Mouse (Mus musculus) adrenal gland, adult 8-10 months (tissue): ENCODE results near the gene Ryr2. TPM values are rescaled to one million over a fixed set of nuclear protein-coding genes. Genes with fewer than 3 reads are reported as not detected.
A peak's percentile ranks its signal among the peaks of the same experiment; 100 is the strongest.
"Not testable (repeated sequence)": the region's sequence is repeated elsewhere in the genome, so short reads cannot be mapped to it uniquely, and the experiment has no call there.

ENCODE experiments used
- DNase-seq: peaks from one replicate; pipeline ENCODE4 v3.0.0; 2022
- total RNA-seq, 4 experiments: library from RNA; stranded (reverse); gene quantifications; 2 replicates each; pipeline ENCODE4 v1.2.4; 2022

Ryr2 gene
- total RNA-seq, result 10 to 100 TPM; 12.9 to 33.9 (median 20.0) TPM

GRCm38 (mm10) chr13:12106662-12107632 is at the start of gene Ryr2:
TSS of gene Ryr2 (minus strand) at chr13:12106945.
- DNase-seq, result peak; percentile 33

GRCm38 (mm10) chr13:12153922-12154321 is 47.2 kb upstream of the Ryr2 start:
- DNase-seq, result no peak

- no peak for DNase-seq
Observed at GRCm38 (mm10) chr13:12146918-12147507, 40.3 kb upstream of the Ryr2 start.

GRCm38 (mm10) chr13:12146402-12146801 is 39.7 kb upstream of the Ryr2 start:
- DNase-seq, result no peak

- DNase-seq, result no peak
Observed at GRCm38 (mm10) chr13:12143347-12143746, 36.6 kb upstream of the Ryr2 start.

- DNase-seq, result not testable (repeated sequence)
Observed at GRCm38 (mm10) chr13:12136461-12136860, 29.7 kb upstream of the Ryr2 start.

GRCm38 (mm10) chr13:12133549-12133948 is 26.8 kb upstream of the Ryr2 start:
- no peak for DNase-seq

- DNase-seq, result peak; percentile 26
Observed at GRCm38 (mm10) chr13:12132160-12132710, 25.5 kb upstream of the Ryr2 start.

GRCm38 (mm10) chr13:12129121-12129520 is 22.4 kb upstream of the Ryr2 start:
- no peak for DNase-seq

- DNase-seq, result no peak
Observed at GRCm38 (mm10) chr13:12126099-12126498, 19.4 kb upstream of the Ryr2 start.

- DNase-seq, result no peak
Observed at GRCm38 (mm10) chr13:12124940-12125540, 18.3 kb upstream of the Ryr2 start.

GRCm38 (mm10) chr13:12115551-12115950 is 8.8 kb upstream of the Ryr2 start:
- DNase-seq, result no peak

- DNase-seq, result no peak
Observed at GRCm38 (mm10) chr13:12114816-12115215, 8.1 kb upstream of the Ryr2 start.

- DNase-seq, result no peak
Observed at GRCm38 (mm10) chr13:12108955-12109354, 2.2 kb upstream of the Ryr2 start.

GRCm38 (mm10) chr13:12105830-12106628 is 716 bp downstream of the Ryr2 start:
- peak; percentile 8 for DNase-seq

GRCm38 (mm10) chr13:12105231-12105829 is 1.4 kb downstream of the Ryr2 start:
- DNase-seq, result no peak

- DNase-seq, result no peak
Observed at GRCm38 (mm10) chr13:12104318-12104717, 2.4 kb downstream of the Ryr2 start.

GRCm38 (mm10) chr13:12103017-12103416 is 3.7 kb downstream of the Ryr2 start:
- no peak for DNase-seq

GRCm38 (mm10) chr13:12099446-12099845 is 7.3 kb downstream of the Ryr2 start:
- DNase-seq, result no peak

- DNase-seq, result no peak
Observed at GRCm38 (mm10) chr13:12098981-12099380, 7.8 kb downstream of the Ryr2 start.

GRCm38 (mm10) chr13:12096382-12096932 is 10.3 kb downstream of the Ryr2 start:
- peak; percentile 21 for DNase-seq
